Mouse (Mus musculus): ENCODE measurements around the gene Asic4. TPM values are rescaled to one million over a fixed set of nuclear protein-coding genes. Genes with fewer than 3 reads are reported as not detected.

Asic4 gene
- total RNA-seq, 2 experiments from 2014 or later = not detected

- no peak for ATAC-seq (ENCODE audit: poor library complexity, severe bottlenecking)
Measured at GRCm38 (mm10) chr1:75463652-75464204, 13.5 kb downstream of the Asic4 start.

GRCm38 (mm10) chr1:75467215-75467927, 17.1 kb downstream of the Asic4 start:
- peak; percentile 73 for ATAC-seq (ENCODE audit: poor library complexity, severe bottlenecking)

- ATAC-seq (ENCODE audit: poor library complexity, severe bottlenecking) = no peak
Measured at GRCm38 (mm10) chr1:75469287-75469825, 19.1 kb downstream of the Asic4 start.

- no peak for ATAC-seq (ENCODE audit: poor library complexity, severe bottlenecking)
Measured at GRCm38 (mm10) chr1:75476441-75476840, 26.2 kb downstream of the Asic4 start.

GRCm38 (mm10) chr1:75477264-75477965, 27.2 kb downstream of the Asic4 start:
- peak; percentile 48 for ATAC-seq (ENCODE audit: poor library complexity, severe bottlenecking)

GRCm38 (mm10) chr1:75477966-75478290, 27.7 kb downstream of the Asic4 start:
- ATAC-seq (ENCODE audit: poor library complexity, severe bottlenecking) = no peak

GRCm38 (mm10) chr1:75478497-75478896, 28.3 kb downstream of the Asic4 start:
- ATAC-seq (ENCODE audit: poor library complexity, severe bottlenecking) = peak; percentile 37; the same call in 1 of the 2 replicates

- peak; percentile 82 for ATAC-seq (ENCODE audit: poor library complexity, severe bottlenecking)
Measured at GRCm38 (mm10) chr1:75478916-75479634, 28.8 kb downstream of the Asic4 start, which contains the start of the genes Chpf and Tmem198. Chpf (minus strand) TSS chr1:75479307. Tmem198 (plus strand) TSS chr1:75479532.

- ATAC-seq (ENCODE audit: poor library complexity, severe bottlenecking) = no peak
Measured at GRCm38 (mm10) chr1:75479635-75479989, 29.4 kb downstream of the Asic4 start.

- no peak for ATAC-seq (ENCODE audit: poor library complexity, severe bottlenecking)
Measured at GRCm38 (mm10) chr1:75480036-75480435, 29.8 kb downstream of the Asic4 start.

- no peak for ATAC-seq (ENCODE audit: poor library complexity, severe bottlenecking)
Measured at GRCm38 (mm10) chr1:75480735-75481134, 30.5 kb downstream of the Asic4 start.

GRCm38 (mm10) chr1:75486561-75486960, 36.3 kb downstream of the Asic4 start:
- no peak for ATAC-seq (ENCODE audit: poor library complexity, severe bottlenecking)

GRCm38 (mm10) chr1:75487040-75487404, 36.8 kb downstream of the Asic4 start:
- ATAC-seq (ENCODE audit: poor library complexity, severe bottlenecking) = no peak

GRCm38 (mm10) chr1:75487405-75488161, 37.3 kb downstream of the Asic4 start:
- peak; percentile 40; the same call in 1 of the 2 replicates for ATAC-seq (ENCODE audit: poor library complexity, severe bottlenecking)

- ATAC-seq (ENCODE audit: poor library complexity, severe bottlenecking) = no peak
Measured at GRCm38 (mm10) chr1:75490785-75491551, 40.7 kb downstream of the Asic4 start.

- no peak for ATAC-seq (ENCODE audit: poor library complexity, severe bottlenecking)
Measured at GRCm38 (mm10) chr1:75492579-75493170, 42.4 kb downstream of the Asic4 start.

GRCm38 (mm10) chr1:75494878-75495548, 44.8 kb downstream of the Asic4 start:
- ATAC-seq (ENCODE audit: poor library complexity, severe bottlenecking) = no peak

- ATAC-seq (ENCODE audit: poor library complexity, severe bottlenecking) = no peak
Measured at GRCm38 (mm10) chr1:75498897-75499296, 48.7 kb downstream of the Asic4 start.

- ATAC-seq (ENCODE audit: poor library complexity, severe bottlenecking) = no peak
Measured at GRCm38 (mm10) chr1:75499441-75499840, 49.2 kb downstream of the Asic4 start.
